Mouse (Mus musculus): ENCODE results near the gene Cela2a. TPM values are rescaled to one million over a fixed set of nuclear protein-coding genes. Genes with fewer than 3 reads are reported as not detected.

Cela2a gene
- not detected in 2 replicates for polyA plus RNA-seq (2014; fragmentation: Nextera tagmentation; extraction: Ambion mirVana)

- Histone ChIP-seq H3K27ac (ENCODE audit: low read depth, low read length) (no peak within 1 kb of the TSS), H3K4me3 (ENCODE audit: low read depth, low read length) (no peak within 1 kb of the TSS), H3K27me3 (ENCODE audit: control insufficient read depth, insufficient read depth, low read length) (no peaks in the 10 kb centered on the region), H3K9ac (ENCODE audit: low read length) (no peak within 1 kb of the TSS), H3K9me3 (ENCODE audit: control insufficient read depth, low read length) (no peaks in the 10 kb centered on the region), H3K36me3 (ENCODE audit: control insufficient read depth, insufficient read depth, low read length) (no peaks in the 10 kb centered on the region), H3K4me2 (ENCODE audit: low read depth) (no peak within 1 kb of the TSS), H3K4me1 (ENCODE audit: control insufficient read depth, insufficient read depth, low read length) (no peaks in the 10 kb centered on the region)
- DNase-seq (ENCODE audit: low spot score): no peak
- WGBS: 69% methylated on average over 5 of the region's 5 CpGs
- no peak for ATAC-seq (ENCODE audit: insufficient read depth, low FRiP score, low TSS enrichment)
Measured at GRCm38 (mm10) chr4:141826060-141826459, at the start of gene Cela2a. TSS of gene Cela2a (minus strand) at chr4:141826160.

GRCm38 (mm10) chr4:141875481-141876108 is 49.6 kb upstream of the Cela2a start:
- no peak overlapping the region for H3K27ac ChIP-seq (ENCODE audit: low read depth, low read length)
- H3K9ac ChIP-seq (ENCODE audit: low read length): no peak overlapping the region
- 13% methylated on average over 8 of the region's 8 CpGs for WGBS
- ATAC-seq (ENCODE audit: insufficient read depth, low FRiP score, low TSS enrichment) (no peak), DNase-seq (ENCODE audit: low spot score) (peak; percentile 28)
- no peaks in the 10 kb centered on the region for H3K27me3 ChIP-seq (ENCODE audit: control insufficient read depth, insufficient read depth, low read length)
- no peaks in the 10 kb centered on the region for H3K36me3 ChIP-seq (ENCODE audit: control insufficient read depth, insufficient read depth, low read length)
- no peaks in the 10 kb centered on the region for H3K9me3 ChIP-seq (ENCODE audit: control insufficient read depth, low read length)
- H3K4me3 ChIP-seq (ENCODE audit: low read depth, low read length): no peak overlapping the region; the same call in 1 of the 2 replicates
- peak overlapping the region; percentile 93 for H3K4me2 ChIP-seq (ENCODE audit: low read depth)
- peaks cover 14% of the 10 kb centered on the region; the same call in 1 of the 2 replicates for H3K4me1 ChIP-seq (ENCODE audit: control insufficient read depth, insufficient read depth, low read length)

- Histone ChIP-seq H3K9ac (ENCODE audit: low read length) (peak within 1 kb of the TSS; percentile 69), H3K27ac (ENCODE audit: low read depth, low read length) (no peak within 1 kb of the TSS), H3K4me2 (ENCODE audit: low read depth) (peak within 1 kb of the TSS; percentile 93), H3K4me3 (ENCODE audit: low read depth, low read length) (peak within 1 kb of the TSS; percentile 64), H3K4me1 (ENCODE audit: control insufficient read depth, insufficient read depth, low read length) (peaks cover 14% of the 10 kb centered on the region; the same call in 1 of the 2 replicates), H3K9me3 (ENCODE audit: control insufficient read depth, low read length) (no peaks in the 10 kb centered on the region), H3K36me3 (ENCODE audit: control insufficient read depth, insufficient read depth, low read length) (no peaks in the 10 kb centered on the region), H3K27me3 (ENCODE audit: control insufficient read depth, insufficient read depth, low read length) (no peaks in the 10 kb centered on the region)
- under 1% methylated on average over 69 of the region's 73 CpGs for WGBS
- DNase-seq (ENCODE audit: low spot score) (peak; percentile 83), ATAC-seq (ENCODE audit: insufficient read depth, low FRiP score, low TSS enrichment) (peak; percentile 82)
Measured at GRCm38 (mm10) chr4:141874601-141875460, 48.9 kb upstream of the Cela2a start, which contains the start of gene Efhd2. TSS of gene Efhd2 (minus strand) at chr4:141874920.

- WGBS: 1% methylated on average over 19 of the region's 19 CpGs
- H3K4me2 ChIP-seq (ENCODE audit: low read depth): peak overlapping the region; percentile 93
- H3K9ac ChIP-seq (ENCODE audit: low read length): peak overlapping the region; percentile 69
- H3K4me3 ChIP-seq (ENCODE audit: low read depth, low read length): peak overlapping the region; percentile 64
- no peaks in the 10 kb centered on the region for H3K36me3 ChIP-seq (ENCODE audit: control insufficient read depth, insufficient read depth, low read length)
- peaks cover 14% of the 10 kb centered on the region; the same call in 1 of the 2 replicates for H3K4me1 ChIP-seq (ENCODE audit: control insufficient read depth, insufficient read depth, low read length)
- DNase-seq (ENCODE audit: low spot score) (no peak), ATAC-seq (ENCODE audit: insufficient read depth, low FRiP score, low TSS enrichment) (0 out of 2 replicates have a peak, but pooled peaks have one; percentile 21)
- no peak overlapping the region for H3K27ac ChIP-seq (ENCODE audit: low read depth, low read length)
- H3K9me3 ChIP-seq (ENCODE audit: control insufficient read depth, low read length): no peaks in the 10 kb centered on the region
- no peaks in the 10 kb centered on the region for H3K27me3 ChIP-seq (ENCODE audit: control insufficient read depth, insufficient read depth, low read length)
Measured at GRCm38 (mm10) chr4:141874111-141874600, 48.2 kb upstream of the Cela2a start.

- Histone ChIP-seq H3K4me2 (ENCODE audit: low read depth) (peak overlapping the region; percentile 93), H3K27ac (ENCODE audit: low read depth, low read length) (no peak overlapping the region), H3K27me3 (ENCODE audit: control insufficient read depth, insufficient read depth, low read length) (no peaks in the 10 kb centered on the region), H3K36me3 (ENCODE audit: control insufficient read depth, insufficient read depth, low read length) (no peaks in the 10 kb centered on the region), H3K4me1 (ENCODE audit: control insufficient read depth, insufficient read depth, low read length) (peaks cover 14% of the 10 kb centered on the region; the same call in 1 of the 2 replicates), H3K4me3 (ENCODE audit: low read depth, low read length) (no peak overlapping the region), H3K9me3 (ENCODE audit: control insufficient read depth, low read length) (no peaks in the 10 kb centered on the region), H3K9ac (ENCODE audit: low read length) (no peak overlapping the region)
- ATAC-seq (ENCODE audit: insufficient read depth, low FRiP score, low TSS enrichment): no peak
- no peak for DNase-seq (ENCODE audit: low spot score)
- 79% methylated on average over 9 of the region's 9 CpGs for WGBS
Measured at GRCm38 (mm10) chr4:141872977-141873376, 47.0 kb upstream of the Cela2a start.

- H3K9ac ChIP-seq (ENCODE audit: low read length): no peak overlapping the region
- H3K4me1 ChIP-seq (ENCODE audit: control insufficient read depth, insufficient read depth, low read length): peaks cover 18% of the 10 kb centered on the region
Measured at GRCm38 (mm10) chr4:141871909-141872308, 45.9 kb upstream of the Cela2a start.

GRCm38 (mm10) chr4:141871333-141871725 is 45.4 kb upstream of the Cela2a start:
- H3K27ac ChIP-seq (ENCODE audit: low read depth, low read length): no peak overlapping the region
- no peak overlapping the region for H3K9ac ChIP-seq (ENCODE audit: low read length)
- no peak for ATAC-seq (ENCODE audit: insufficient read depth, low FRiP score, low TSS enrichment)
- no peak overlapping the region for H3K4me2 ChIP-seq (ENCODE audit: low read depth)
- no peaks in the 10 kb centered on the region for H3K36me3 ChIP-seq (ENCODE audit: control insufficient read depth, insufficient read depth, low read length)
- H3K4me1 ChIP-seq (ENCODE audit: control insufficient read depth, insufficient read depth, low read length): peaks cover 18% of the 10 kb centered on the region
- DNase-seq (ENCODE audit: low spot score): no peak
- WGBS: 92% methylated on average over 3 of the region's 3 CpGs
- no peaks in the 10 kb centered on the region for H3K9me3 ChIP-seq (ENCODE audit: control insufficient read depth, low read length)
- H3K27me3 ChIP-seq (ENCODE audit: control insufficient read depth, insufficient read depth, low read length): no peaks in the 10 kb centered on the region
- H3K4me3 ChIP-seq (ENCODE audit: low read depth, low read length): no peak overlapping the region

More at GRCm38 (mm10) chr4:141871909-141872308, 45.9 kb upstream of the Cela2a start:
- Histone ChIP-seq H3K4me2 (ENCODE audit: low read depth) (no peak overlapping the region), H3K36me3 (ENCODE audit: control insufficient read depth, insufficient read depth, low read length) (no peaks in the 10 kb centered on the region), H3K4me3 (ENCODE audit: low read depth, low read length) (no peak overlapping the region), H3K9me3 (ENCODE audit: control insufficient read depth, low read length) (no peaks in the 10 kb centered on the region), H3K27me3 (ENCODE audit: control insufficient read depth, insufficient read depth, low read length) (no peaks in the 10 kb centered on the region), H3K27ac (ENCODE audit: low read depth, low read length) (no peak overlapping the region)
- ATAC-seq (ENCODE audit: insufficient read depth, low FRiP score, low TSS enrichment): no peak
- DNase-seq (ENCODE audit: low spot score): no peak
- 67% methylated on average over 9 of the region's 9 CpGs for WGBS

GRCm38 (mm10) chr4:141870666-141871332 is 44.8 kb upstream of the Cela2a start:
- no peak overlapping the region for H3K27ac ChIP-seq (ENCODE audit: low read depth, low read length)
- H3K9me3 ChIP-seq (ENCODE audit: control insufficient read depth, low read length): no peaks in the 10 kb centered on the region
- H3K4me2 ChIP-seq (ENCODE audit: low read depth): no peak overlapping the region
- ATAC-seq (ENCODE audit: insufficient read depth, low FRiP score, low TSS enrichment) (no peak), DNase-seq (ENCODE audit: low spot score) (no peak)
- H3K4me3 ChIP-seq (ENCODE audit: low read depth, low read length): no peak overlapping the region
- H3K9ac ChIP-seq (ENCODE audit: low read length): no peak overlapping the region
- H3K27me3 ChIP-seq (ENCODE audit: control insufficient read depth, insufficient read depth, low read length): no peaks in the 10 kb centered on the region
- no peaks in the 10 kb centered on the region for H3K36me3 ChIP-seq (ENCODE audit: control insufficient read depth, insufficient read depth, low read length)
- 82% methylated on average over 11 of the region's 11 CpGs for WGBS
- H3K4me1 ChIP-seq (ENCODE audit: control insufficient read depth, insufficient read depth, low read length): peaks cover 18% of the 10 kb centered on the region
